Mouse (Mus musculus) lung, embryonic 14.5 days (tissue): ENCODE results near the gene Olfr862. TPM values are rescaled to one million over a fixed set of nuclear protein-coding genes. Genes with fewer than 3 reads are reported as not detected.

Experiments used
- ATAC-seq: fragments of 200-750 bp; cut with Nextera tagmentation; 2 replicates; pipeline ENCODE4 v1.8.0; 2017; ENCODE audit warnings: mild to moderate bottlenecking, moderate TSS enrichment, moderate library complexity; ENCODE audit not compliant: insufficient read depth
- DNase-seq: peaks from one replicate; pipeline ENCODE4 v3.0.0-alpha.2; 2015
- H3K27ac ChIP-seq: fragments of 300-500 bp; sonication (generic); 2 replicates; pipeline ENCODE4 v1.5.1; 2014; ENCODE audit warnings: low read depth, mild to moderate bottlenecking, moderate library complexity
- H3K27me3 ChIP-seq: fragments of 300-500 bp; sonication (generic); 2 replicates; pipeline ENCODE4 v1.6.1; 2014; ENCODE audit warnings: low read length, control low read depth; ENCODE audit not compliant: insufficient read depth
- H3K36me3 ChIP-seq: fragments of 300-500 bp; sonication (generic); 2 replicates; pipeline ENCODE4 v1.6.1; 2014; ENCODE audit warnings: control low read depth; ENCODE audit not compliant: insufficient read depth
- H3K4me1 ChIP-seq: fragments of 300-500 bp; sonication (generic); 2 replicates; pipeline ENCODE4 v1.6.1; 2014; ENCODE audit warnings: antibody characterized with exemption, control low read depth; ENCODE audit not compliant: insufficient read depth
- H3K4me2 ChIP-seq: fragments of 300-500 bp; sonication (generic); 2 replicates; pipeline ENCODE4 v1.6.1; 2014; ENCODE audit warnings: mild to moderate bottlenecking
- H3K4me3 ChIP-seq: fragments of 300-500 bp; sonication (generic); 2 replicates; pipeline ENCODE4 v1.5.1; 2014; ENCODE audit warnings: low read depth, low read length
- H3K9ac ChIP-seq: fragments of 300-500 bp; sonication (generic); 2 replicates; pipeline ENCODE4 v1.6.1; 2014
- H3K9me3 ChIP-seq: fragments of 300-500 bp; sonication (generic); 2 replicates; pipeline ENCODE4 v1.6.1; 2016; ENCODE audit warnings: low read depth, low read length, control low read depth
- CTCF ChIP-seq: IDR thresholded peaks from 2 replicates; pipeline ENCODE4 v1.5.1; 2016; ENCODE audit warnings: antibody characterized with exemption, low read depth
- WGBS: fragments of 180-500 bp; shearing (Covaris S2); extraction: QIAGEN DNeasy Blood & Tissue Kit; methylation state at CpG from one replicate; pipeline ENCODE4 v1.1.7; 2014; 5-methylcytosine and 5-hydroxymethylcytosine counted together
- polyA plus RNA-seq: library from polyadenylated mRNA; unstranded; fragments of >200 nt; fragmentation: Nextera tagmentation; extraction: Ambion mirVana; gene quantifications from 2 replicates; pipeline ENCODE4 v1.2.1, GENCODE M21; 2014

Gene Olfr862
- not detected in 2 replicates for polyA plus RNA-seq

DNA sequence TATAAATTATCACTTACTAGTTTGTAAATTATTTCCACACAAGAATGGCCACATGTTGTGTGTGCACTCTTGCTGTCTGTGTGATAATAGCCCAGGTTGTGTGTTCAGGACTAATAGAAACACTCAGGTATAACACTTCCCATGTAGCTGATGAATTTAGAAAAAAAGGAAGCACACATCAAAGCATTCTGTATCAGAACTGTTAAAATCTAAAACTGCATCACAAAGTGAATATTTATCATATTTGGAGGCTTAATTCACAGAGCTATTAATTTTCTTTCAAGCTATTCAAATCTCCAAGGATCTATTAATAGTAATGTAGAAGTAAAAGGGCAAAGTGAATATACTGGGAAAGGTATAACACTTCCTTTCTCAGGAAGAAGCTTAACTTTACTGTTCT is at the start of gene Olfr862:
TSS of gene Olfr862 (minus strand) at position 101 of the 400 bp plus-strand sequence.
- no peak for TF ChIP-seq CTCF
- no peaks in the 10 kb centered on the region for H3K27me3 ChIP-seq
- no peaks in the 10 kb centered on the region for H3K4me1 ChIP-seq
- no peak within 1 kb of the TSS for H3K9ac ChIP-seq
- H3K36me3 ChIP-seq = no peaks in the 10 kb centered on the region
- no peak within 1 kb of the TSS for H3K4me2 ChIP-seq
- no peak for ATAC-seq
- no peak within 1 kb of the TSS for H3K4me3 ChIP-seq
- H3K9me3 ChIP-seq = no peaks in the 10 kb centered on the region
- no peak within 1 kb of the TSS for H3K27ac ChIP-seq
- DNase-seq = no peak

DNA sequence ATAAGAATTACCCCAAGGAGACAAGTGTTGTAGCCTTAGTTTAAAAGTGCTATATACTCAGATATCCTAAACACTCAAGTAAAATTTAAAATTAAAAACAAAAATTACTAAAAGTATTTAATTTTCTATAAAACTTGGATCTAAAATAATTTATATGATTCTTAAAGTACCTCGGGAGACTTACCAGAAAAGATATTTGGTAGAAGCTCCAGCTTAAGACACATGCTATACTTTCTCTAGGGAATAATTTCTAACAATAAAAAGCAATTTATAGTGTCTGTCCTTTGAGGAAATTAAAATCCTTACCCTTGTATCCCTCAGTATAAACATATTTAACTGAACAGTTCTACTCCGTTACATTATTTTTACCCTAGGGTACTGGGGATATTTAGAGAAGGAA is 28.8 kb upstream of the Olfr862 start, which contains the start of gene Olfr77:
TSS of gene Olfr77 (plus strand) at position 301 of the 400 bp plus-strand sequence.
- 82% methylated on average over 2 of the region's 2 CpGs for WGBS

GRCm38 (mm10) chr9:19911170-19911569 is 23.4 kb upstream of the Olfr862 start:
- DNase-seq (no peak), ATAC-seq (no peak)
- Histone ChIP-seq H3K9me3 (no peaks in the 10 kb centered on the region), H3K4me1 (no peaks in the 10 kb centered on the region), H3K4me3 (no peak overlapping the region), H3K27ac (no peak overlapping the region), H3K36me3 (no peaks in the 10 kb centered on the region), H3K4me2 (no peak overlapping the region), H3K9ac (no peak overlapping the region), H3K27me3 (no peaks in the 10 kb centered on the region)
- no peak for TF ChIP-seq CTCF
- 62% methylated on average over 4 of the region's 4 CpGs for WGBS

More for the DNA sequence above, 28.8 kb upstream of the Olfr862 start, which contains the start of gene Olfr77:
- ATAC-seq (no peak), DNase-seq (no peak)
- no peaks in the 10 kb centered on the region for H3K4me1 ChIP-seq
- no peak within 1 kb of the TSS for H3K4me2 ChIP-seq
- no peak within 1 kb of the TSS for H3K4me3 ChIP-seq
- H3K9me3 ChIP-seq = no peaks in the 10 kb centered on the region
- no peak within 1 kb of the TSS for H3K9ac ChIP-seq
- H3K27me3 ChIP-seq = no peaks in the 10 kb centered on the region
- no peaks in the 10 kb centered on the region for H3K36me3 ChIP-seq
- no peak within 1 kb of the TSS for H3K27ac ChIP-seq
- no peak for TF ChIP-seq CTCF

DNA sequence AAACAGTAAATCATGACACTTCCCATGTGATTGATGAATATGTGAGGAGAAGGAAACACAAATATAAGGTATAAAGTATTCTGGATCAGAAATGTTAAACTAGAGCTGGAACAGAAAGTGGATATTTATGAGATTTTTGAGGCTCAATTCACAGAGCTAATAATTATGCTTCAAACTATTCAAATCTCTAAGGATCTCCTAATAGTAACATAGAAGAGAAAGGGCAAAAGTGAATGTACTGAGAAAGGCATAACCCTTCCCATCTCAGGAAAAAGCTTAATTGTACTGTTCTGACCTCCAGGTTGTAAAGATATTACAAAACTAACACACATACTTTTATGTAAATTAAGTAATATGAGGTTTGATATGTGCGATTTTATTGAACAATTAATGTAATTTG is 38.2 kb downstream of the Olfr862 start, which contains the start of gene Olfr860:
TSS of gene Olfr860 (minus strand) at position 101 of the 400 bp plus-strand sequence.
- no peak within 1 kb of the TSS for H3K9ac ChIP-seq
- no peak within 1 kb of the TSS for H3K4me3 ChIP-seq
- H3K4me1 ChIP-seq = no peaks in the 10 kb centered on the region
- TF ChIP-seq CTCF = no peak
- WGBS = 79% methylated on average over 1 of the region's 1 CpGs
- no peak within 1 kb of the TSS for H3K27ac ChIP-seq
- DNase-seq (no peak), ATAC-seq (no peak)
- H3K4me2 ChIP-seq = no peak within 1 kb of the TSS
- H3K27me3 ChIP-seq = no peaks in the 10 kb centered on the region
- no peaks in the 10 kb centered on the region for H3K9me3 ChIP-seq
- no peaks in the 10 kb centered on the region for H3K36me3 ChIP-seq

Other genes starting within 250 kb of the Olfr862 start
- gene Olfr857, start 178.6 kb downstream of the Olfr862 start, polyA plus RNA-seq = not detected in 2 replicates
- gene Olfr58, start 107.7 kb downstream of the Olfr862 start, polyA plus RNA-seq = not detected in 2 replicates
- gene Olfr859, start 83.1 kb downstream of the Olfr862 start, polyA plus RNA-seq = not detected in 2 replicates
- not detected in 2 replicates for gene Olfr860, start 38.3 kb downstream of the Olfr862 start, polyA plus RNA-seq
- 0.24 and 0.25 TPM in 2 replicates for gene Olfr77, start 28.9 kb upstream of the Olfr862 start, polyA plus RNA-seq
- not detected in 2 replicates for gene Olfr866, start 140.0 kb upstream of the Olfr862 start, polyA plus RNA-seq
- not detected in 2 replicates for gene Olfr867, start 169.6 kb upstream of the Olfr862 start, polyA plus RNA-seq
- gene Olfr868, start 210.6 kb upstream of the Olfr862 start, polyA plus RNA-seq = not detected in 2 replicates
- not detected in 2 replicates for gene Olfr869, start 241.0 kb upstream of the Olfr862 start, polyA plus RNA-seq